Mouse (Mus musculus): Measurements from ENCODE around the gene Lrrn1. TPM values are rescaled to one million over a fixed set of nuclear protein-coding genes. Genes with fewer than 3 reads are reported as not detected.

The Lrrn1 gene
- polyA plus RNA-seq, 1 experiment = 6.1 TPM

GRCm38 (mm10) chr6:107557806-107558205 lies 28.2 kb downstream of the Lrrn1 start:
- no peaks in the 10 kb centered on the region for H3K27me3 ChIP-seq (ENCODE audit: control insufficient read depth, insufficient read depth, insufficient read length)
- no peak overlapping the region for H3ac ChIP-seq (ENCODE audit: control insufficient read depth, insufficient read length, low read depth)
- TF ChIP-seq MYOD1 (IDR thresholded peaks at IDR 0.05; ENCODE audit: control insufficient read depth, insufficient read length, low read depth) (no peak), FOSL1 (IDR thresholded peaks at IDR 0.05; ENCODE audit: insufficient read depth, low read length, poor library complexity, severe bottlenecking) (no peak), CTCF (IDR thresholded peaks at IDR 0.05; ENCODE audit: control insufficient read depth, insufficient read depth, insufficient read length) (no peak), CEBPB (IDR thresholded peaks at IDR 0.05; ENCODE audit: low read depth) (no peak)
- no peaks in the 10 kb centered on the region for H3K36me3 ChIP-seq (ENCODE audit: control insufficient read depth, insufficient read depth)
- H3K79me2 ChIP-seq (ENCODE audit: control insufficient read depth, insufficient read depth) = no peaks in the 10 kb centered on the region
- no peak overlapping the region for H3K4me3 ChIP-seq (ENCODE audit: insufficient read depth, poor library complexity, severe bottlenecking)
- peaks cover 2% of the 10 kb centered on the region for H3K79me3 ChIP-seq (ENCODE audit: low read depth)

GRCm38 (mm10) chr6:107562255-107562654 lies 32.7 kb downstream of the Lrrn1 start:
- Histone ChIP-seq H3K79me3 (ENCODE audit: low read depth) (peaks cover 2% of the 10 kb centered on the region), H3K4me3 (ENCODE audit: insufficient read depth, poor library complexity, severe bottlenecking) (no peak overlapping the region), H3K27me3 (ENCODE audit: control insufficient read depth, insufficient read depth, insufficient read length) (no peaks in the 10 kb centered on the region), H3K79me2 (ENCODE audit: control insufficient read depth, insufficient read depth) (no peaks in the 10 kb centered on the region), H3ac (ENCODE audit: control insufficient read depth, insufficient read length, low read depth) (no peak overlapping the region), H3K36me3 (ENCODE audit: control insufficient read depth, insufficient read depth) (no peaks in the 10 kb centered on the region)
- TF ChIP-seq MYOD1 (IDR thresholded peaks at IDR 0.05; ENCODE audit: control insufficient read depth, insufficient read length, low read depth) = no peak
- TF ChIP-seq FOSL1 (IDR thresholded peaks at IDR 0.05; ENCODE audit: insufficient read depth, low read length, poor library complexity, severe bottlenecking) = no peak
- TF ChIP-seq MYOG (IDR thresholded peaks at IDR 0.05; ENCODE audit: control insufficient read depth, extremely low read depth, insufficient read length) = no peak
- TF ChIP-seq MAX (IDR thresholded peaks at IDR 0.05) = no peak
- no peak for TF ChIP-seq USF1 (IDR thresholded peaks at IDR 0.05; ENCODE audit: low read depth)
- TF ChIP-seq CTCF (IDR thresholded peaks at IDR 0.05; ENCODE audit: control insufficient read depth, insufficient read depth, insufficient read length) = no peak
- TF ChIP-seq CEBPB (IDR thresholded peaks at IDR 0.05; ENCODE audit: low read depth) = no peak

- Histone ChIP-seq H3K79me2 (ENCODE audit: control insufficient read depth, insufficient read depth) (no peaks in the 10 kb centered on the region), H3K27me3 (ENCODE audit: control insufficient read depth, insufficient read depth, insufficient read length) (no peaks in the 10 kb centered on the region), H3ac (ENCODE audit: control insufficient read depth, insufficient read length, low read depth) (no peak overlapping the region), H3K79me3 (ENCODE audit: low read depth) (no peaks in the 10 kb centered on the region), H3K36me3 (ENCODE audit: control insufficient read depth, insufficient read depth) (no peaks in the 10 kb centered on the region), H3K4me3 (ENCODE audit: insufficient read depth, poor library complexity, severe bottlenecking) (no peak overlapping the region)
- no peak for TF ChIP-seq CTCF (IDR thresholded peaks at IDR 0.05; ENCODE audit: control insufficient read depth, insufficient read depth, insufficient read length)
- no peak for TF ChIP-seq MYOG (IDR thresholded peaks at IDR 0.05; ENCODE audit: control insufficient read depth, extremely low read depth, insufficient read length)
- TF ChIP-seq CEBPB (IDR thresholded peaks at IDR 0.05; ENCODE audit: low read depth) = no peak
- TF ChIP-seq USF1 (IDR thresholded peaks at IDR 0.05; ENCODE audit: low read depth) = no peak
- no peak for TF ChIP-seq MYOD1 (IDR thresholded peaks at IDR 0.05; ENCODE audit: control insufficient read depth, insufficient read length, low read depth)
- no peak for TF ChIP-seq FOSL1 (IDR thresholded peaks at IDR 0.05; ENCODE audit: insufficient read depth, low read length, poor library complexity, severe bottlenecking)
- no peak for TF ChIP-seq MAX (IDR thresholded peaks at IDR 0.05)
Observed at GRCm38 (mm10) chr6:107566944-107567634, 37.5 kb downstream of the Lrrn1 start.

DNA sequence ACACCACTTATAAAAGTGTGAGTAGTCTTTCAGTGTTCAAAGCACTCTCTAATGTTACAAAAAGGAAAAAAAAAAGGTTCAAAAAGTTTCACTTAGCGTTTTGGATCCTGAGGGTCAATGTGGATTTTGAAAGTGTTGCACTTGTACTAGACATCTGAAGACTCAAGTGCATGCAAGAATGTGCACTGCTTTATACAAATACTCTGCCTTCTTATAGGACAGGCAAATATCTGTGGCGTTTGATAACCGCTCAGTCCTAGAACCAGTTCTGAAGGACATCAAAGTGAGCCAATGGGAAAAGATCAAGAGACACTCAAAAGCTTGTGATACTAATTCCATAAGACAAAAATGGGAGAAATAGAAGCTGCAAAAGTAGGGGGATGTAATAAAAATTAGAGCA lies 45.0 kb downstream of the Lrrn1 start:
- Histone ChIP-seq H3K27me3 (ENCODE audit: control insufficient read depth, insufficient read depth, insufficient read length) (no peaks in the 10 kb centered on the region), H3K79me3 (ENCODE audit: low read depth) (no peaks in the 10 kb centered on the region), H3K79me2 (ENCODE audit: control insufficient read depth, insufficient read depth) (no peaks in the 10 kb centered on the region), H3K4me3 (ENCODE audit: insufficient read depth, poor library complexity, severe bottlenecking) (no peak overlapping the region), H3K36me3 (ENCODE audit: control insufficient read depth, insufficient read depth) (no peaks in the 10 kb centered on the region), H3ac (ENCODE audit: control insufficient read depth, insufficient read length, low read depth) (no peak overlapping the region)
- no peak for TF ChIP-seq MYOG (IDR thresholded peaks at IDR 0.05; ENCODE audit: control insufficient read depth, extremely low read depth, insufficient read length)
- TF ChIP-seq CTCF (IDR thresholded peaks at IDR 0.05; ENCODE audit: control insufficient read depth, insufficient read depth, insufficient read length) = no peak
- no peak for TF ChIP-seq USF1 (IDR thresholded peaks at IDR 0.05; ENCODE audit: low read depth)
- no peak for TF ChIP-seq FOSL1 (IDR thresholded peaks at IDR 0.05; ENCODE audit: insufficient read depth, low read length, poor library complexity, severe bottlenecking)
- no peak for TF ChIP-seq CEBPB (IDR thresholded peaks at IDR 0.05; ENCODE audit: low read depth)
- TF ChIP-seq MYOD1 (IDR thresholded peaks at IDR 0.05; ENCODE audit: control insufficient read depth, insufficient read length, low read depth) = no peak
- no peak for TF ChIP-seq MAX (IDR thresholded peaks at IDR 0.05)

- Histone ChIP-seq H3K36me3 (ENCODE audit: control insufficient read depth, insufficient read depth) (no peaks in the 10 kb centered on the region), H3K4me3 (ENCODE audit: insufficient read depth, poor library complexity, severe bottlenecking) (no peak overlapping the region), H3K27me3 (ENCODE audit: control insufficient read depth, insufficient read depth, insufficient read length) (no peaks in the 10 kb centered on the region), H3ac (ENCODE audit: control insufficient read depth, insufficient read length, low read depth) (no peak overlapping the region), H3K79me2 (ENCODE audit: control insufficient read depth, insufficient read depth) (no peaks in the 10 kb centered on the region), H3K79me3 (ENCODE audit: low read depth) (no peaks in the 10 kb centered on the region)
- TF ChIP-seq USF1 (IDR thresholded peaks at IDR 0.05; ENCODE audit: low read depth) (no peak), MYOG (IDR thresholded peaks at IDR 0.05; ENCODE audit: control insufficient read depth, extremely low read depth, insufficient read length) (no peak), MYOD1 (IDR thresholded peaks at IDR 0.05; ENCODE audit: control insufficient read depth, insufficient read length, low read depth) (no peak), CEBPB (IDR thresholded peaks at IDR 0.05; ENCODE audit: low read depth) (no peak), FOSL1 (IDR thresholded peaks at IDR 0.05; ENCODE audit: insufficient read depth, low read length, poor library complexity, severe bottlenecking) (no peak), MAX (IDR thresholded peaks at IDR 0.05) (no peak), CTCF (IDR thresholded peaks at IDR 0.05; ENCODE audit: control insufficient read depth, insufficient read depth, insufficient read length) (no peak)
Observed at GRCm38 (mm10) chr6:107575405-107575804, 45.8 kb downstream of the Lrrn1 start.

Data from C2C12 (cell line).